Comparison of ENCODE assay signal across 8 mouse cellular contexts in genomic region chr4:122886579-122887254, GRCm38 (mm10). TPM values are rescaled to one million over a fixed set of nuclear protein-coding genes. Genes with fewer than 3 reads are reported as not detected.
A peak's percentile ranks its signal among the peaks of the same experiment; 100 is the strongest.
DNase-seq lines count a peak whose midpoint lies in the region; ATAC-seq and TF ChIP-seq lines count a peak whose summit lies in the region.

No protein-coding gene starts in this region.

- peaks cover 11 to 44% of the 10 kb centered on the region in 2 experiments for H3K4me1 ChIP-seq in heart, embryonic 14.5 days (ENCODE audit: control insufficient read depth in 2 of 2, insufficient read depth in 2 of 2, low read length in 2 of 2)
- H3K4me1 ChIP-seq in E14TG2a.4 (replicated peaks; ENCODE audit: low read depth, low read length), result peaks cover 38% of the 10 kb centered on the region
- peaks cover 6% of the 10 kb centered on the region; the same call in 1 of the 2 replicates for H3K4me1 ChIP-seq in forebrain, embryonic 11.5 days (replicated peaks; ENCODE audit: control insufficient read depth, insufficient read depth, low read length)
- H3K4me1 ChIP-seq in liver, embryonic 13.5 days (replicated peaks), result peaks cover 57% of the 10 kb centered on the region

- no peaks in the 10 kb centered on the region for H3K27me3 ChIP-seq in heart, embryonic 14.5 days (ENCODE audit: control insufficient read depth, insufficient read depth, low read length)
- peaks cover 9% of the 10 kb centered on the region for H3K27me3 ChIP-seq in E14TG2a.4 (ENCODE audit: insufficient read depth, low read length)
- H3K27me3 ChIP-seq in forebrain, embryonic 11.5 days (ENCODE audit: control insufficient read depth, insufficient read depth, low read length), result no peaks in the 10 kb centered on the region
- H3K27me3 ChIP-seq in liver, embryonic 13.5 days, result no peaks in the 10 kb centered on the region
- H3K27me3 ChIP-seq in splenic B cell, adult 2 months (ENCODE audit: control insufficient read depth, insufficient read depth, low read length, poor library complexity, severe bottlenecking), result no peaks in the 10 kb centered on the region

- no peak for DNase-seq in heart, adult 11 months
- DNase-seq in forebrain, embryonic 11.5 days (ENCODE audit: low spot score), result no peak
- DNase-seq in liver, embryonic 13.5 days, result no peak
- peak; percentile 52 for DNase-seq in splenic B cell, adult 2 months (ENCODE audit: low read depth, low spot score)
- DNase-seq in adrenal gland, adult 8-10 months, result no peak
- DNase-seq in Muller cell, postnatal 12 days (ENCODE audit: inconsistent ontology term), result no peak

- H3K9ac ChIP-seq in heart, embryonic 14.5 days (ENCODE audit: low read length), result peak overlapping the region; percentile 82
- H3K9ac ChIP-seq in forebrain, embryonic 11.5 days (ENCODE audit: low read length), result peak overlapping the region; percentile 69
- H3K9ac ChIP-seq in liver, embryonic 13.5 days, result peak overlapping the region; percentile 91

- peak overlapping the region; percentile 99 to 100 for H3K27ac ChIP-seq in heart, embryonic 14.5 days (replicated peaks in 1 of 2; ENCODE audit: control insufficient read depth in 1 of 2, insufficient read depth in 1 of 2, low read depth in 2 of 2, low read length in 2 of 2)
- H3K27ac ChIP-seq in forebrain, embryonic 11.5 days (ENCODE audit: low read depth, low read length), result peak overlapping the region; percentile 93
- peak overlapping the region; percentile 99 for H3K27ac ChIP-seq in liver, embryonic 13.5 days

- no peak for TF ChIP-seq CTCF in E14TG2a.4 (conservative IDR thresholded peaks at IDR 0.05; ENCODE audit: low read length)

- H3K9me3 ChIP-seq in heart, embryonic 14.5 days (ENCODE audit: control insufficient read depth, low read length), result no peaks in the 10 kb centered on the region
- no peaks in the 10 kb centered on the region for H3K9me3 ChIP-seq in E14TG2a.4 (ENCODE audit: low read length)
- no peaks in the 10 kb centered on the region for H3K9me3 ChIP-seq in forebrain, embryonic 11.5 days (ENCODE audit: control insufficient read depth, low read length)
- no peaks in the 10 kb centered on the region for H3K9me3 ChIP-seq in liver, embryonic 13.5 days (replicated peaks)

- no peaks in the 10 kb centered on the region; the same call in 1 of the 2 replicates for H3K36me3 ChIP-seq in heart, embryonic 14.5 days (ENCODE audit: control insufficient read depth, insufficient read depth, low read length)
- 0 out of 2 replicates have a peak, but pooled peaks cover 3% of the 10 kb centered on the region for H3K36me3 ChIP-seq in E14TG2a.4 (ENCODE audit: insufficient read depth, low read length)
- H3K36me3 ChIP-seq in forebrain, embryonic 11.5 days (ENCODE audit: control insufficient read depth, insufficient read depth, low read length), result no peaks in the 10 kb centered on the region
- no peaks in the 10 kb centered on the region for H3K36me3 ChIP-seq in liver, embryonic 13.5 days
- H3K36me3 ChIP-seq in splenic B cell, adult 2 months (ENCODE audit: control insufficient read depth, insufficient read depth, low read length, poor library complexity, severe bottlenecking), result no peaks in the 10 kb centered on the region

- peak overlapping the region; percentile 92 for H3K4me2 ChIP-seq in heart, embryonic 14.5 days (ENCODE audit: low read length)
- peak overlapping the region; percentile 86 for H3K4me2 ChIP-seq in forebrain, embryonic 11.5 days (ENCODE audit: low read depth, low read length, severe bottlenecking)
- H3K4me2 ChIP-seq in liver, embryonic 13.5 days, result peak overlapping the region; percentile 88

- peak overlapping the region; percentile 82 to 91 for H3K4me3 ChIP-seq in heart, embryonic 14.5 days (ENCODE audit: control insufficient read depth in 1 of 2, insufficient read depth in 1 of 2, low read depth in 1 of 2, low read length in 2 of 2)
- peak overlapping the region; percentile 96 for H3K4me3 ChIP-seq in E14TG2a.4 (replicated peaks; ENCODE audit: low read length)
- H3K4me3 ChIP-seq in forebrain, embryonic 11.5 days (ENCODE audit: low read depth, low read length), result peak overlapping the region; percentile 77
- H3K4me3 ChIP-seq in liver, embryonic 13.5 days (replicated peaks), result peak overlapping the region; percentile 87

- ATAC-seq in heart, embryonic 14.5 days (ENCODE audit: insufficient number of reproducible peaks, insufficient read depth, low FRiP score, low read depth), result no peak
- no peak; the same call in 1 of the 2 replicates for ATAC-seq in forebrain, embryonic 11.5 days (replicated peaks; ENCODE audit: low FRiP score)
- no peak for ATAC-seq in liver, embryonic 13.5 days (ENCODE audit: low read depth)

- 7% methylated on average over 19 of the region's 19 CpGs for WGBS in heart, embryonic 14.5 days
- 6% methylated on average over 19 of the region's 19 CpGs for WGBS in forebrain, embryonic 11.5 days
- WGBS in liver, embryonic 13.5 days (ENCODE audit: insufficient replicate concordance), result 5% methylated on average over 19 of the region's 19 CpGs

RNA-seq across cellular contexts. Expression of gene Cap1, which starts 0.9 kb away (rescaled TPM):
- polyA plus RNA-seq in heart, embryonic 14.5 days (2014; fragmentation: Nextera tagmentation; extraction: Ambion mirVana), result 47.2 and 48.6 TPM in 2 replicates
- 69.4 and 73.9 TPM in 2 replicates for polyA plus RNA-seq in forebrain, embryonic 11.5 days (2014; fragmentation: Nextera tagmentation; extraction: Ambion mirVana)
- polyA plus RNA-seq in liver, embryonic 13.5 days (2015; fragmentation: Nextera tagmentation; extraction: Ambion mirVana), result 29.1 and 35.8 TPM in 2 replicates
- total RNA-seq in adrenal gland, adult 8-10 months (2022), result 100 to 1,000 TPM; 134 to 181 (median 168) TPM

RNA-seq across cellular contexts. Expression of gene Ppt1, which starts 50.7 kb away (rescaled TPM):
- polyA plus RNA-seq in heart, embryonic 14.5 days (2014; fragmentation: Nextera tagmentation; extraction: Ambion mirVana), result 69.3 and 74.3 TPM in 2 replicates
- polyA plus RNA-seq in forebrain, embryonic 11.5 days (2014; fragmentation: Nextera tagmentation; extraction: Ambion mirVana), result 76.4 and 81.0 TPM in 2 replicates
- 20.8 and 22.8 TPM in 2 replicates for polyA plus RNA-seq in liver, embryonic 13.5 days (2015; fragmentation: Nextera tagmentation; extraction: Ambion mirVana)
- 100 to 1,000 TPM in 2 of 4 experiments, 10 to 100 TPM in 2; 71.3 to 138 (median 106) TPM for total RNA-seq in adrenal gland, adult 8-10 months (2022)
